Mouse (Mus musculus): ENCODE results near the gene Scgb1b3. TPM values are rescaled to one million over a fixed set of nuclear protein-coding genes. Genes with fewer than 3 reads are reported as not detected.

Gene Scgb1b3
- not detected for total RNA-seq (2021)
- long read RNA-seq, experiment 1 = 0 reads
- long read RNA-seq, experiment 2 = 0 reads

DNA sequence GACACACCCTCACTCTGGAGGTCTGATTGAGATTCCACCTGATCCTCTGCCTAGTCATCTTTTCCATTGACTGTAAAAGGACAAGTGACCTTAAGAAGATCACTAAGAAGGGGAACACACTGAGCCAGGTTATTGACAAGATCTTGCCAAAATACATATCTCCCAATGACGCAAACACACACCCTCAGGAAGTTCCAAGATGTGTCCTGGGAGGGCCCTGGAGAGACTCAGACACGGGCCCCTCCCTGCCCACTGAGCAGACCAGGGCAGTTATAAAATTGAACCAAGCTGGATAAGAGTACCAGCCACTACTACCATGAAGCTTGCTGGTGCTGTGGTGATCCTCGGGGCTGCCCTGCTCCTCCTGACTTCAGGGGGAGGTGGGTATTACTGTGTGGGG, at the start of gene Scgb1b3:
Gene Scgb1b3, plus strand, starts transcription at position 301 of the 400 bp plus-strand sequence.
- no peak for DNase-seq (ENCODE audit: low spot score in 2 of 2)

DNA sequence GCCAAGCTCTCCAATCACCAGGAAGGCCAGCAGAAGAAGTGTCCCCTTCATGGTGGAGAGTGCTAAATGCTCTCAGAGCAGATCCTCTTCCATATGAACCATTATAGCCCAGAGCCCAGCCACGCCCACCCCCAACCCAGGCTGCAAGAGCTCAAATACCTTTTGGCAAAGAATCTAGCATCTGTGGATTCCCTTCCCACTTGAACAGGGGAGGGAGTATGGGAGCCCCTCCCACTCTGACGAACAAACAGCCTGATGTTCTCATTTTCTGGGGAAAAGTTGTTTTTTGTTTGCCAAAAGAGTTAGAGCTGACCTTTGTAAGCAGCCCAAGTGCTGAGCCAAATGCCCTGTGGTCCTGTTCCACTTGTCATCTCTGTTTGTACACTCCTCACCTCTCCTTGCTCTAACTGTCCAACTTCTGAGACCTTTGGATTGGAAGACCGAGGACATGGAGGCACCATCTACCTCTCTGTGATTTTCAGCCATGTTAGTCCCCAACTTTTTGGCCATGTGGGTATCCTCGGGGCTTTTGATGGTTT, 13.3 kb upstream of the Scgb1b3 start, which contains the start of gene Scgb2b3:
Gene Scgb2b3, minus strand, starts transcription at position 51 of the 539 bp plus-strand sequence.
- DNase-seq (ENCODE audit: low spot score in 2 of 2) = no peak

Other genes starting within 250 kb of the Scgb1b3 start
- gene Scn1b, start 248.6 kb upstream of the Scgb1b3 start, total RNA-seq (2021) = 10 to 100 TPM; 90.6 to 98.1 TPM
- gene Gramd1a, start 219.7 kb upstream of the Scgb1b3 start, total RNA-seq (2021) = 10 to 100 TPM; 42.8 to 45.8 TPM
- not detected for gene Scgb2b2, start 85.1 kb upstream of the Scgb1b3 start, total RNA-seq (2021)
- gene Scgb1b2, start 83.8 kb upstream of the Scgb1b3 start, total RNA-seq (2021) = not detected
- gene Scgb2b3, start 13.5 kb upstream of the Scgb1b3 start, total RNA-seq (2021) = not detected